Mouse (Mus musculus) thymus, adult 2 months (tissue): ENCODE measurements around the gene Zfp503. TPM values are rescaled to one million over a fixed set of nuclear protein-coding genes. Genes with fewer than 3 reads are reported as not detected.

Experiments
- DNase-seq: peaks from one replicate; pipeline ENCODE4 v3.0.0; 2021
- H3K27ac ChIP-seq: fragments of 200-500 bp; 2 replicates; pipeline ENCODE4 v1.5.1; 2012; ENCODE audit warnings: low read length, control low read depth; ENCODE audit not compliant: control insufficient read depth, insufficient read depth
- H3K27me3 ChIP-seq: fragments of 200-500 bp; 2 replicates; pipeline ENCODE4 v1.6.1; 2012; ENCODE audit warnings: mild to moderate bottlenecking, low read length, moderate library complexity, mixed read lengths; ENCODE audit not compliant: control insufficient read depth, insufficient read depth
- H3K36me3 ChIP-seq: fragments of 200-500 bp; 2 replicates; pipeline ENCODE4 v1.6.1; 2012; ENCODE audit warnings: mild to moderate bottlenecking, low read length, moderate library complexity; ENCODE audit not compliant: control insufficient read depth, insufficient read depth
- H3K4me1 ChIP-seq: fragments of 200-500 bp; replicated peaks from 2 replicates; pipeline ENCODE4 v1.6.1; 2012; ENCODE audit warnings: low read length; ENCODE audit not compliant: control insufficient read depth, insufficient read depth
- H3K4me3 ChIP-seq: fragments of 200-500 bp; 2 replicates; pipeline ENCODE4 v1.5.1; 2012; ENCODE audit warnings: mild to moderate bottlenecking, low read length, control low read depth, moderate library complexity; ENCODE audit not compliant: control insufficient read depth, insufficient read depth
- CTCF ChIP-seq: fragments of 200-500 bp; IDR thresholded peaks from 2 replicates; pipeline ENCODE4 v1.5.1; 2012; ENCODE audit warnings: mild to moderate bottlenecking, control low read depth, low read length, moderate library complexity, borderline replicate concordance; ENCODE audit not compliant: control insufficient read depth, poor library complexity, insufficient read depth; ENCODE audit errors: extremely low read depth
- POLR2A ChIP-seq: fragments of 200-500 bp; IDR thresholded peaks from 2 replicates; pipeline ENCODE4 v1.6.1; 2012; ENCODE audit warnings: mild to moderate bottlenecking, low read length, control low read depth, moderate library complexity; ENCODE audit not compliant: control insufficient read depth, poor library complexity, insufficient read depth; ENCODE audit errors: extremely low read depth
- WGBS: fragments of 180-500 bp; shearing (Covaris S2); methylation state at CpG from one replicate; pipeline ENCODE4 v1.1.7; 2018; 5-methylcytosine and 5-hydroxymethylcytosine counted together
- polyA plus RNA-seq: library from polyadenylated mRNA; depleted of rRNA; stranded (reverse); fragments of >200 nt; gene quantifications from 2 replicates; pipeline ENCODE4 v1.2.3, GENCODE M21; 2012

Zfp503 gene
- polyA plus RNA-seq, 1 experiment: 8.4 TPM

- Histone ChIP-seq H3K4me3 (no peak overlapping the region), H3K36me3 (no peaks in the 10 kb centered on the region), H3K27ac (no peak overlapping the region), H3K4me1 (peaks cover 14% of the 10 kb centered on the region), H3K27me3 (peaks cover 37% of the 10 kb centered on the region)
- no peak for DNase-seq
- WGBS: 45% methylated on average over 18 of the region's 18 CpGs
- no peak for TF ChIP-seq CTCF
- TF ChIP-seq POLR2A: no peak
These were observed 5.3 kb downstream of the Zfp503 start for GRCm38 (mm10) chr14:21983950-21984730.

GRCm38 (mm10) chr14:21983311-21983949 is 6.0 kb downstream of the Zfp503 start:
- TF ChIP-seq POLR2A: no peak
- no peak for TF ChIP-seq CTCF
- H3K27me3 ChIP-seq: peaks cover 34% of the 10 kb centered on the region
- H3K36me3 ChIP-seq: no peaks in the 10 kb centered on the region
- H3K4me3 ChIP-seq: 0 out of 2 replicates have a peak overlapping the region, but pooled peaks have one; percentile 5
- H3K27ac ChIP-seq: no peak overlapping the region
- no peak for DNase-seq
- 14% methylated on average over 22 of the region's 22 CpGs for WGBS
- peaks cover 14% of the 10 kb centered on the region for H3K4me1 ChIP-seq

DNA sequence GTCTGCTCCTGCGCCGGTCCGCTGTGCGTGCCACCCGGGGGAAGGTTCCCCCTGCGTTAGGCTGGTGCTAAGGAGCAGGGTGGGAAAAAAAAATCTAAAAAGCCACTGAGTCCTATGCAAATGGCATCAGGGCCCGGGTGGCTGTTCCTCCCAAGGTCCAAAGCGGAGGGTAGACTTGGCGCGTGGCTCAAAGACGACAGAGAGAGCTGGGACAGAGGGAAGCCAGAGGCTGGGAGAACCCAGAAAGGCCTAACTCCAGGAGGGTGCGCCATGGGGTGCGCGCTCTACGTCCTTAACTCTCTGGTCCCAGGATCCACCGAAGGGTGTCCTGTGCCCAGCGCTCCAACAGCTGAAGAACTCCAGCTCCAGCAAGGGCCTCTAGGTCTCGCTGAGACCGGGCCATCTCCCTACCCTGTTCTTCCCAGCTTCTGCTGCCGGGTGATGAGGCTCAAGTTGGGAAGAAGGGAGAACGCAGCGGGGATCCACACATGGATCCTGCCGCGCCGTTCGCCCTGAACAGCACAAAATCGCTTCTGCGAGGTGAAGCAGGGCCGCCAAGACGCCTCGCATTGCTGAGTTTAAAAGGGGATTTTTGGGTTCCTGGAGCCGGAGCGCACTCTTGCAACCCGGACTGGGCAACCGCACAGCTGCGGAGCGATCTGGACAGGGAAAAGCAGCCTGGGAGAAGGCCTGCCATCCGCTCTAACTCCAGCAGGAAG is 6.7 kb downstream of the Zfp503 start:
- H3K36me3 ChIP-seq: no peaks in the 10 kb centered on the region
- TF ChIP-seq POLR2A (no peak), CTCF (no peak)
- WGBS: 15% methylated on average over 38 of the region's 38 CpGs
- H3K27ac ChIP-seq: 0 out of 2 replicates have a peak overlapping the region, but pooled peaks have one; percentile 10
- H3K4me3 ChIP-seq: peak overlapping the region; percentile 1; the same call in 1 of the 2 replicates
- no peak for DNase-seq
- H3K4me1 ChIP-seq: peaks cover 14% of the 10 kb centered on the region
- peaks cover 33% of the 10 kb centered on the region for H3K27me3 ChIP-seq

GRCm38 (mm10) chr14:21982096-21982591 is 7.3 kb downstream of the Zfp503 start:
- Histone ChIP-seq H3K27me3 (peaks cover 27% of the 10 kb centered on the region), H3K4me3 (peak overlapping the region; percentile 1; the same call in 1 of the 2 replicates), H3K4me1 (peaks cover 11% of the 10 kb centered on the region), H3K36me3 (no peaks in the 10 kb centered on the region), H3K27ac (no peak overlapping the region)
- TF ChIP-seq CTCF (no peak), POLR2A (no peak)
- 53% methylated on average over 14 of the region's 14 CpGs for whole genome bisulfite sequencing
- DNase-seq: no peak

DNA sequence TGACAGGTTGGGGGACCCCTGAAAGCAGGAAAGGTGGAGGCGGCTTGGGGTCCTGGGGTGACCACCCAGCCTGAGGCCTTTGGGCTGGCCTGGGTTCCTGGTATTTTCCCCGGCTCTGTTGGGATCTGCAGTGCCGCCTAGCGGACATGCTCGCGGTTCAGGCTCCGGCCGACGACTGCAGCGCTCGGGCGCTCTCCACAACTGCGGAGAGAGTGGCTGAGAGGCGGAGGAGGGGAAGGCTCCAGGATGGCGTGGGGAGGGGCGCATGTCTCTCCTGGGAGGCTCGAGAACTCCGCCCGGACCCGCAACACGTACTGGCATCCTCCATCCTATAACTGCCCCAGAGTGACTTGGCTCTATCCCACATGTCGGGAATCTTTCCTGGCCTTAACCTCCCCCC is 7.9 kb downstream of the Zfp503 start:
- no peak for TF ChIP-seq POLR2A
- peak; percentile 79; the same call in 1 of the 2 replicates for TF ChIP-seq CTCF
- H3K4me3 ChIP-seq: no peak overlapping the region
- H3K27ac ChIP-seq: no peak overlapping the region
- peaks cover 9% of the 10 kb centered on the region for H3K4me1 ChIP-seq
- H3K36me3 ChIP-seq: no peaks in the 10 kb centered on the region
- peaks cover 24% of the 10 kb centered on the region for H3K27me3 ChIP-seq
- WGBS: 6% methylated on average over 22 of the region's 22 CpGs
- DNase-seq: peak; percentile 59

GRCm38 (mm10) chr14:21968978-21969377 is 20.4 kb downstream of the Zfp503 start:
- H3K27ac ChIP-seq: no peak overlapping the region
- H3K36me3 ChIP-seq: no peaks in the 10 kb centered on the region
- TF ChIP-seq POLR2A: no peak
- TF ChIP-seq CTCF: peak; percentile 48; the same call in 1 of the 2 replicates
- 57% methylated on average over 4 of the region's 4 CpGs for WGBS
- H3K4me1 ChIP-seq: no peaks in the 10 kb centered on the region
- no peak overlapping the region for H3K4me3 ChIP-seq
- H3K27me3 ChIP-seq: no peaks in the 10 kb centered on the region
- peak; percentile 71 for DNase-seq
